Mouse (Mus musculus): ENCODE results near the gene Ctnnal1.
A peak's percentile ranks its signal among the peaks of the same experiment; 100 is the strongest.

Ctnnal1 gene

DNA sequence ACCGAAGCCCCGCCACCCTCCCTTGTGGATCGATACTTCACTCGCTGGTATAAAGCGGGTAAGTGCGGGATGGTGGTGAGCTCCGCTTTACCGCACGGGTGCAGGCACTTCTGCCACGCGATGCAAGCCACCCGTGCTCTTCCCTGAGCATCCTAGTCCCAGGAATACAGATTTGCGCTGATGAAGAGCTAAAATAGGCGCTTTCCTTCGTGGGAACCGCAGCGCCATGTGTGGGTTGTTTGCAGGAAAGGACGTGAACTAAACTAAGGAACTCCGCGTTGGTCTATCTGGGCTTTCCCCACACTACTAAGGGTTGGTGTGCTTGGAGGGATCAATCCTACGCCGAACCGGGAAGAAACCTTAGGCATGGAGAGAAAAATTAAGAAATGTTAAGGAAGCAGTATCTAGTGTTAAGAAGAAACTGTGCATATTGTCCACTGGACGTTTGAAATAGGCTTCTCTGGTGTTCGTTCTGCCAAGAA, 62.3 kb downstream of the Ctnnal1 start:
- no peak for DNase-seq (ENCODE audit: low spot score in 2 of 2)

DNA sequence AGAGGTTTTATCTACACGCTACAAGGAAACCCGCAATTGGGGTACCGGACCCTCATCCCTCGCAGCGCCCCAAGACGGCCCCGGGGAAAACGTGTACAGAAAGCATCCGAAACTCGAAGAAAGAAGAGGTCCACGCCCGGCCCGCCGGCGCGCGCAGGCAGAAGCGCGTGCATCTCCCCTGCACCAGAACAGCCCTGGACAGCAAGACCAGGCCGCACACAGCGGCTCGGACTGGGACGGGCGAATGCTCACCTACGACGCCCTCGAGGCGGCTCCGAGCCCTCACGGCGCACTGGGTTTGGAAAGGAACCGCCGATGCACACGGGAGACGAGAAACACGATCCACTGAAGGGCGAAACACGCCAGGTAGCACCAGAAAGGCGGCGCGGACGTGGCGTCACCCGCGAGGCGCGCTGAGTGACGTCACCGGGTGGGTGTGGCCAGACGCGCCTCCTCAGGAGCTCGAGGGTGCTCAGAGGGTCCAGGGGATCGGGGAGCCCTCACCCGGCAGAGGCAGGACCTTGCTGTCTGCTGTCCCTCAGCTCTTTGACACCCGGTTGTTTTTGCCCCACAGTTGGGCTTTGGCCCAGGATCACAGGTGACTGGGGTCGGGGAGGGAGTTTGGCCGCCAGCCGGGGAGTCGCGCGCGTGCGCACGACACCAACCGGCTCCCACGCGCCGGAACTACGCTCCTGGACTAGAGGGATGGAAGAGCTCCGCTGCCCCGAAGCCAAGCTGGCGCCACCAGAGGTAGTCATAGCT, 62.9 kb downstream of the Ctnnal1 start, which contains the start of the genes Elp1 and Fam206a:
TSS of gene Elp1 (minus strand) at position 425 of the 762 bp plus-strand sequence.
TSS of gene Fam206a (plus strand) at position 439 of the 762 bp plus-strand sequence.
- peak; percentile 97 to 99 for DNase-seq (ENCODE audit: low spot score in 2 of 2)

DNA sequence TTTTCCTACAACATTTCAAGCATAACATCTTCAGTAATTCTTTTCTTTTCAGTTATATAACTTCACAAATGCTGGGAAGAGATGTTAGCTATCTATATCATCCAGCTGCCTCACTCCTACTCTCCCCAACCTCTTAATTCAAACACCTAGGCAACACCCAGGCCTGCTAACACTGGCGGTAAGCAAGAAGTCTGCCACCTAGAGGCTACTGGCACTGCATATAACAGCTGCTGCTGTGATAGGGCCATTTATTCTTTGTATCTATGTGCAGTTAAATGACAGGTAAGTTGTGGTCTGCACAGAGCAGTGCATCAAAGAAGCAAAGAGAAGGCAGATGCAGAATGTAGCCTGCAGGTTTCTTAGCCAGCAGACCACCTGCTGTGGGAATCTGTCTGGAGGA, 73.6 kb downstream of the Ctnnal1 start:
- DNase-seq (ENCODE audit: low spot score in 2 of 2) = peak in 1 of 2 experiments; percentile 37

DNA sequence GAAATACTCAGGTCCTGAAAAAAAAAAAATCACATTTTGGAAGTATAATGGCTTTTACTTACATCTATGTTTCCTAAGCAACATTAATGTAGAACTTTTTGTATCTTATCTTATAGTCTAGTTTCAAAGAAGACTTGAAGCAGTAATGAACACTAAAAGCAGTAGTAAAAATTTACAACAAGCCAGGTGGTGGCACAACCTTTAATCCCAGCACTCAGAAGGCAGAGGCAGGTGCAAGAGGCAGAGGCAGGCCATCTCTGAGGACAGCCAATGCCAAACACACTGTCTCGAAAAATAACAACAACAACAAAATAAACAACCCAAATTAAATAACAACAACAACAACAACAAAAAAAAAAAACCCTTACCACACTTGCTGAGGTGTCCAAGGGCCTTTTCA, 93.9 kb downstream of the Ctnnal1 start:
- DNase-seq (ENCODE audit: low spot score in 2 of 2) = no peak

DNA sequence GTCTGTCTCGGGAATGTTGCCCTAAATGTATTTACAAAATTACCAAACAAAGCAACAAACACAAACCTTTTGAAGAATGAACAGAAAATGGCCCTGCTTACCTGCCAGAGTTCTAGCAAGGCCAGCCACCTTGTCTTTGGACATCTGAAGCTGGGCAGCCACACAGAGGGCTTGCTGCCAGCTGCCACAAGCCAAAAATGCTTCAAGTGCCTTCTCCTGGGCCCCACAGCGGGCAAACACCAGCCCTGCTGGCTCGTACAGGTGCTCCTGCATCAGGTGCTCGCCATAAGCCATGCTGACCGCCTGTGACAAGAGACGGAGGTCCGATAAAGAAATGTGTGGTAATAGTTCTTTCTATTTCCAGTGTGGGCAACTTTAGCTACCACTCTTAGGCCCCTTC, 96.1 kb downstream of the Ctnnal1 start:
- no peak for DNase-seq (ENCODE audit: low spot score in 2 of 2)

DNA sequence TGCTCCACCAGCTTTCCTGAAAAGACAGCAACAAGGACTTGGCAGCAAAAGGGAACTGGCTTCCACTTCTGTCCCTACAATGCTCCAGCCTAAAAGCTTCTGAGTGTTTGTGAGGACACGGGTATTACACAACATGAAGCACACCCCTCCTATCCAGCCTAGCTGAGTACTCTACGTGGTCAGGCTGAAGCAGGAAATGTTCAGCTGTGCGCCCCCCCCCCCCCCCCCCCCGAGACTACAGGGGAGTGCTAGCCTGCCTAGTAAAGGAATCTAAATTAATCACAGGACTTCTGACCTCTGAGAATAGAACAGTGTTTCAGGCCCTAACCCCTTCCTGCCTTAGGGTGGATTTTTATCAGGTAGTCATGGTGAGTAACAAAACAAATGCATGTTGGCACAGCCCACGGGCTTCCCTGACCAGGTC, 97.1 kb downstream of the Ctnnal1 start:
- no peak for DNase-seq (ENCODE audit: low spot score in 2 of 2)
